Mouse (Mus musculus): ENCODE data around the gene Wbp1l.

DNA sequence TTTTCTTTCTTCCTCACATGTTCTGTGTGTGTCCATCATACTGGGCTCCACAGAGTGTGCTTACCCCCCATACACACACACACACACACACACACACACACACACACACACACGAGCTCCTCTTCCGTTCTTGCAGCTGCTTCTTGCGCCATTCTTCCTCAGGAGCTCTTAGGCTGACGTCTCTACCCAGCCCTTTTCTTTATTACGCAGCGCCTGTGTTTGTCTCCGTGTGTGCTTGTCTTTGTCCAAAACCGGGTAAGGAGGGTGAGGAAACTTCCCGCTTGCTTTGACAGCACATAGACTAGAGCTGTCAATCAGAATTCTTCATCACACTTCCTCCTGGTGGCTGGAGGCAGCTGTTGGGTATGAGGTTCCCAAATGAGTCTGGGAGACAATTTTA lies 19.4 kb downstream of the Wbp1l start:
- TF ChIP-seq MAX (IDR thresholded peaks at IDR 0.05): no peak
- TF ChIP-seq CTCF (IDR thresholded peaks at IDR 0.05; ENCODE audit: control insufficient read depth, insufficient read depth, insufficient read length): no peak
- no peak for TF ChIP-seq USF1 (IDR thresholded peaks at IDR 0.05; ENCODE audit: low read depth)

Measured in C2C12 (cell line).